Mouse (Mus musculus): ENCODE results near the gene Taldo1. TPM values are rescaled to one million over a fixed set of nuclear protein-coding genes. Genes with fewer than 3 reads are reported as not detected.
A peak's percentile ranks its signal among the peaks of the same experiment; 100 is the strongest.
"Not testable (repeated sequence)": the region's sequence is repeated elsewhere in the genome, so short reads cannot be mapped to it uniquely, and the experiment has no call there.

The Taldo1 gene
- polyA plus RNA-seq, 1 experiment from 2014 or later = 366 TPM

DNA sequence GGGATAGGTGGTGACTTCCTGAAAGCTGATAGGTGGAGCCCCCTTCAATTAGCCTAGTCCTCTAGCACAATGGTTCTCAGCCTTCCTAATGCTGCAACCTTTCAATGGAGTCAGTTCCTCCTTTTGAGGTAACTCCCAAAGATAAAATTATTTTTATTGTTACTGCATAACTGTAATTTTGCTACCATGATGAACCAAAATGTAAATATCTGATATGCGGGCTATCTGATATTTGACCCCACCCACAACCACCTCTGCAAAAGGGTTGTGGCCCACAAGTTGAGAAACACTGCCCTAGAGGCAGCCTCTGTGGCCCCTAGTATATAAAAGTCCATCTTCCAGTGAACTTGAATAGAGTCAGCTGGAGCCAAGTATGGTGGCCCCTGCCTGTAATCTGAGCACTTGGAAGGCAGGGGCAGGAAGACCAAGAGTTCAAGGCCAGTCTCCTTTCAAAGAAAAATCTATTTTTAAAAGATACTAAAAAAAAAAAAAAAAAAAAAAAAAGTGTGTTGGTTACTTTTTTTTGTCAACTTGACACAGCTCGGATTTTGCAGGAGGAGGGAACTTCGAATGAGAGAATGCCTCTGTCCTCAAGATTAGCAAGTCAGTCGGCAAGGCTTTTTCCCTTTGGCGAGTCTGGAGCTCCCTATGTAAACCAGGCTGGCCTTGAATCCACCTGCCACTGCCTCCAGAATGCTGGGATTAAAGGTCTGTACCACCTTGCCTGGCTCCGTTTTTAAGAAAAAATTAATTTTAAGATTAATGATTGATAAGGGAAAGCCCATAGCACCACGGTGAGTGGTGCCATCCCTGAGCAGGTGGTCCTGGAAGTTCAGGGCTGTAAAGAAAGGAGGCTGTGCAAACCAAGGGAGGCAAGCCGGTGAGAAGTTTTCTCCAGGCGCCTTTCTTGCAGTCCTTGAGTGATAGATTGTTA is 1.4 kb upstream of the Taldo1 start:
- ATAC-seq (ENCODE audit: low FRiP score, low read depth) = no peak
- H3K4me1 ChIP-seq = peaks cover 15% of the 10 kb centered on the region
- H3K4me3 ChIP-seq = no peak overlapping the region
- WGBS = 56% methylated on average over 9 of the region's 9 CpGs
- no peak overlapping the region for H3K9ac ChIP-seq
- H3K36me3 ChIP-seq = no peaks in the 10 kb centered on the region
- no peak overlapping the region for H3K4me2 ChIP-seq (replicated peaks)
- 0 out of 2 replicates have a peak, but pooled peaks cover 3% of the 10 kb centered on the region for H3K27me3 ChIP-seq (replicated peaks)
- no peak overlapping the region for H3K27ac ChIP-seq
- H3K9me3 ChIP-seq = no peaks in the 10 kb centered on the region

DNA sequence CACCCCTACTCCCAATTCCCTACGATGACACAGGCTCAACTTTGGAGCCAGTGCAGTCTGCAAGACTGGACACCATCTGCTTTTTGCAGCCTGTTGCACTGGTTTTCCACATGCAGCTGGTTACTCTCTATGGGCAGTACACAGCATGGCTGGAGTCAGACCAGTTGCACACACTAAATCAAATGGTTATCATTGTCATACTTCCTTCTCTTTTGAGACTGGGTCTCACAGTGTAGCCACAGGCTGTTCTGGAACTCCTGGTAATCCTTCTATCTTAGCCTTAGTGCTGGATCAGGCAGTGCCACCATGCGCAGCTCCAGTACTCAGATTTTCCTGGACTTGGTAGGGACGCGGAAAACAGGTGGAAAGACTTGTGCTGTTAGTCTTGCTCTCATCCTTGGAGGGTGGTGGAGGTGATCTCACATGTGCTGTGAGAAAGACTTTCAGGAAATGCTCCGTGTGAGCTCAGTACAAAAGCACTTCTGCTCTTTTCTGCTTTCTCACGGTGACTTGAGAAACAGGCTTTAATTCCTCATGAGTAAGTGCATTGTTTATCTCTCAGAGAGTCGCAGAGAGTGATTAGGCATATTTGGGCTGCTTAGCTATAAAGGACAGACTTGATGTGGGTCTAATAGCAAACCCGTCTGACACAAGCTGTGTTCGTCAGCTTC is 688 bp downstream of the Taldo1 start:
- no peak; the same call in 1 of the 2 replicates for ATAC-seq (ENCODE audit: low FRiP score, low read depth)
- Histone ChIP-seq H3K4me3 (peak overlapping the region; percentile 63), H3K4me2 (replicated peaks) (peak overlapping the region; percentile 76), H3K4me1 (peaks cover 15% of the 10 kb centered on the region), H3K9me3 (no peaks in the 10 kb centered on the region), H3K27ac (peak overlapping the region; percentile 27; the same call in 1 of the 2 replicates), H3K36me3 (peaks cover 11% of the 10 kb centered on the region; the same call in 1 of the 2 replicates), H3K9ac (peak overlapping the region; percentile 52), H3K27me3 (replicated peaks) (0 out of 2 replicates have a peak, but pooled peaks cover 3% of the 10 kb centered on the region)
- WGBS = 33% methylated on average over 9 of the region's 9 CpGs

DNA sequence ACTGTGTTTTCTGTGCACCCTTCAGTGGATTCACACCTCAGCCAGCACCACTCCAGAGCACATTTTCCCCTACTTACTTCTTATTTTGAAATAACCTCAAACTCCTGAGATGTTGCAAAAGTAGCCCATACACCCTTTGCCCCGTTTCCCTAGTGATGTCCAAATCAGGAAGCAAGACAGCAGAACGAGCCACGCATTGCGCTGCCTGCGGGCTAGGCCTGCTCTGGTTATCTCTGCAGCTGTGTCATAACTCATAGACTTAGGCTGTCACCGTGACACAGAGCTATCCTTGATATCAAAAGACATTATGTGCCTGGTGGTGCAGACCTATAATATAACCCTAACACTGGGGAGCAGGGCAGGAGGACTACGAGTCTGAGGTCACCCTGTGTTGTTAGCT is 2.2 kb downstream of the Taldo1 start:
- H3K36me3 ChIP-seq = peaks cover 23% of the 10 kb centered on the region
- no peak overlapping the region for H3K27ac ChIP-seq
- ATAC-seq (ENCODE audit: low FRiP score, low read depth) = no peak
- no peaks in the 10 kb centered on the region for H3K9me3 ChIP-seq
- H3K9ac ChIP-seq = no peak overlapping the region
- peaks cover 15% of the 10 kb centered on the region for H3K4me1 ChIP-seq
- WGBS = 91% methylated on average over 7 of the region's 7 CpGs
- no peak overlapping the region for H3K4me2 ChIP-seq (replicated peaks)
- 0 out of 2 replicates have a peak, but pooled peaks cover under 1% of the 10 kb centered on the region for H3K27me3 ChIP-seq (replicated peaks)
- H3K4me3 ChIP-seq = no peak overlapping the region

DNA sequence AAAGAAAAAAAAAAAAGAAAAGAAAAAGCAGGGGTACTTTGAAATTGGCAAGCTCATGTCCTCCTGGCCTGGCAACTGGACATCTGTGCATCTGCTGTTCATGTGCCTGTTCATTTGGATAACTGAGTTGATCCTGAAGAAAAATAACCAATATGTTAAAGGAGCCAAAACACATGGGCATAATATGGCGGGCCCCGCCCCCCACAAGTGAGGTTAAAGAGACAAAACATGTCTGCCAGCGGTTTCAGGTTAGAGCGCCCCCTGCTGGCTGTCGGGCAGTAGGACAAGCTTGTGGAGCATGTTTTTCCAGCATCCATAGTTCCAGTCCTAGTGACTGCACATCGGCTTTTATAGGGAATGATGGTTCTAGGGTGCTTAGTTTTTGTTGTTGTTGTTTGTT is 2.8 kb downstream of the Taldo1 start:
- H3K9me3 ChIP-seq = no peaks in the 10 kb centered on the region
- ATAC-seq (ENCODE audit: low FRiP score, low read depth) = no peak
- no peak overlapping the region for H3K27ac ChIP-seq
- peaks cover 29% of the 10 kb centered on the region for H3K36me3 ChIP-seq
- H3K4me3 ChIP-seq = no peak overlapping the region
- no peak overlapping the region for H3K9ac ChIP-seq
- peaks cover 15% of the 10 kb centered on the region for H3K4me1 ChIP-seq
- H3K27me3 ChIP-seq (replicated peaks) = no peaks in the 10 kb centered on the region
- no peak overlapping the region for H3K4me2 ChIP-seq (replicated peaks)
- 25% methylated on average over 6 of the region's 6 CpGs for WGBS

DNA sequence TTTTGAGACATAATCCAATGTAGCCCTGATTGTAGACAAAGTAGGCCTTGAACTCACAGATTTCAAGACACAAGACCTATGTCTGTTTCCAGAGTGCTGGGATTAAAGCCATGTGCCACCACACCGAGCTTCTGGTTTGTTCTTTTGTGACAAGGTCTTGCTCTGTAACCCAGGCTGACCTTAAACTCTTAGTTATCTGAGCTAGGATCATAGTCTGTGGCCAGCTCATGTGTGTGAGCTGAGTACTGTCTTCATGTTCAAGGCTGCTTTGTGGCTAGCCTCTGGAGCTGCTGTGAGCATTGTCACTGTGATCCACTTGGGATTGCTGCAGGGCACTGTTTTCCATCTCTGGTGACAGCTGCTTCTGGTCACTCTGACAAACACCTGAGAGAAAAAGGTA is 3.3 kb downstream of the Taldo1 start:
- Histone ChIP-seq H3K9ac (no peak overlapping the region), H3K9me3 (no peaks in the 10 kb centered on the region), H3K36me3 (peaks cover 34% of the 10 kb centered on the region), H3K4me1 (peaks cover 15% of the 10 kb centered on the region), H3K4me3 (no peak overlapping the region), H3K4me2 (replicated peaks) (no peak overlapping the region), H3K27me3 (replicated peaks) (no peaks in the 10 kb centered on the region), H3K27ac (no peak overlapping the region)
- no peak for ATAC-seq (ENCODE audit: low FRiP score, low read depth)
- WGBS = 90% methylated on average over 1 of the region's 1 CpGs

DNA sequence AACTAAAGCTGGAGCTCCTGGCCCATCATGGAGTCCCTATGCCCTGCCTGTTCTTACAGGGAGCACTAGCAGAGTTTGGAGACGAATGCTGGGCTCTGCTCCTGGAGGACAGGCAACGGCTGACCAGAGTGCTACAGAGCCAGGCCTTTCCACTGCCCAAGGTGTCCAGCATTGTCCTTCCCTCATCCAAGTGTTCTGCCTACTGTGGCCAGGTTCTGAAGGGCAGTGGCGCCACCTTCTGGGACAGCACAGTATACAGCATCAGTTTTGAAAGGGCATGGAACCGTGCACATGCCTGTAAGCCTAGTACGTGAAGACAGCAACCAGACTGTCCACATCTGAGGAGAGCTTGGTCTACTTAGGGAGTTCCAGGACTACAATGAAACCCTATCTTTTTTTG is 11.3 kb downstream of the Taldo1 start:
- Histone ChIP-seq H3K36me3 (peaks cover 55% of the 10 kb centered on the region), H3K27ac (no peak overlapping the region), H3K4me1 (no peaks in the 10 kb centered on the region), H3K9ac (no peak overlapping the region), H3K9me3 (no peaks in the 10 kb centered on the region), H3K4me2 (replicated peaks) (no peak overlapping the region), H3K27me3 (replicated peaks) (no peaks in the 10 kb centered on the region), H3K4me3 (no peak overlapping the region)
- ATAC-seq (ENCODE audit: low FRiP score, low read depth) = peak; percentile 50; the same call in 1 of the 2 replicates
- WGBS = 44% methylated on average over 5 of the region's 5 CpGs

DNA sequence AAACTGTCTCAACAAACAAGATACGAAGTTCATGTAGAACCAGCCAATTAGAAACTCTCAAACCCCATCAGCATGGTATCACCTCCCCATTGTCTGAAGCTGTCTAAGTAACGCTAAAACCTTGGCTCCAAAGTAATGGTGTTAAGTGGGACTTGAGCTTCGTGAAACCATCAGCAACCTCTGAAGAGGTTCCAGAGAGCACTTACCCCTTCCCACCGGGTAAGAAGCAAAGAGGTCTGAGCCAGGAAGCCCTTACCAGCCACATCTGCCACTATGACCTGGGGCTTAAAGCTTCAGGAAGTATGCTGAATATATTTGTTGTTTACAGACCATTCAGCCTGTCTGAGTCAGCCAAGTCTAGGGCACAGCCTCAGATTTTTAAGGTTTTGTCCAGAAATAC is 13.5 kb downstream of the Taldo1 start:
- Histone ChIP-seq H3K9me3 (no peaks in the 10 kb centered on the region), H3K4me3 (no peak overlapping the region), H3K4me2 (replicated peaks) (no peak overlapping the region), H3K27me3 (replicated peaks) (no peaks in the 10 kb centered on the region), H3K9ac (no peak overlapping the region), H3K36me3 (peaks cover 54% of the 10 kb centered on the region), H3K27ac (no peak overlapping the region), H3K4me1 (no peaks in the 10 kb centered on the region)
- WGBS = 87% methylated on average over 4 of the region's 4 CpGs
- ATAC-seq (ENCODE audit: low FRiP score, low read depth) = no peak

DNA sequence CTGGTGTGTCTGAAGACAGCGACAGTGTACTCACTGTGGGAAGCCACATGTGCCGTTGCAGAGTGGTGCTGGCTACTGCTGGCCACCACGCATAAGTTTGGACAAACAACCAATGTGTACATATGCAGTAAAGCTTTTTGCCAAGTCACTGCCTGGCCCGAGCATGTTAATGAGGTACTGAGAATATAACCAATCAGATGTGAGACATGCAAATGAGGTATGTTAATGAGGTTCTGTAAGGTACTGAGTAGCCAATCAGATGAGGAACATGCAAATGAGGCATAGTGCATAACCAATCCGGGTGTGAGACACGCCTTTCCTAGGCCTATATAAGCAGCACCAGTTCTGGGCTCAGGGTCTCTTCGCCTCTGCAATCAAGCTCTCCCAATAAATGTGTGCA is 15.7 kb downstream of the Taldo1 start:
- not testable (repeated sequence) for H3K27ac ChIP-seq; H3K4me3 ChIP-seq; H3K9ac ChIP-seq; ATAC-seq (ENCODE audit: low FRiP score, low read depth); H3K4me1 ChIP-seq; H3K27me3 ChIP-seq (replicated peaks); H3K4me2 ChIP-seq (replicated peaks); H3K9me3 ChIP-seq
- 91% methylated on average over 7 of the region's 7 CpGs for WGBS
- H3K36me3 ChIP-seq = peaks cover 40% of the 10 kb centered on the region

DNA sequence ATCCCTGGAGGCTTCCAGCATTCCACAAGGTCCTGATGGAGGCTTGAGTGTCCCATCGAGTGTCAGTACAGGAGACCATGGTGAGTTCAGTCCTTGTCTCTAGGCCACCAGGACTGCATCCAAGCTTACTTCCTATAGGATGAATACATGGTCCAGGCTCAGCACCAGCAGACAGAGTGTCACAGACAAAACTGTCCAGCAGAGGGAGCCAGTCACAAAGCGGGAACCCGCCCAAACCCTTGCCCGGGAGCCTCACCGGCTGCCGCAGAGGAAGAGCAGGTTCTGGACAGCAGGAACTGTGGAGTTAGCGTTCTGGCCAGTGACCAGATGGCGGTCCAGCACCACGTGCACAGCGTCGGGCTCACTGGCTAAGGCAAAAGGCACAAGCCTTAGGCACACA is 16.8 kb downstream of the Taldo1 start:
- no peak overlapping the region for H3K4me3 ChIP-seq
- H3K9ac ChIP-seq = no peak overlapping the region
- H3K4me2 ChIP-seq (replicated peaks) = no peak overlapping the region
- no peaks in the 10 kb centered on the region for H3K9me3 ChIP-seq
- ATAC-seq (ENCODE audit: low FRiP score, low read depth) = peak; percentile 41; the same call in 1 of the 2 replicates
- 16% methylated on average over 11 of the region's 11 CpGs for WGBS
- no peak overlapping the region for H3K27ac ChIP-seq
- H3K36me3 ChIP-seq = peaks cover 30% of the 10 kb centered on the region
- H3K4me1 ChIP-seq = peaks cover 7% of the 10 kb centered on the region
- no peaks in the 10 kb centered on the region for H3K27me3 ChIP-seq (replicated peaks)

DNA sequence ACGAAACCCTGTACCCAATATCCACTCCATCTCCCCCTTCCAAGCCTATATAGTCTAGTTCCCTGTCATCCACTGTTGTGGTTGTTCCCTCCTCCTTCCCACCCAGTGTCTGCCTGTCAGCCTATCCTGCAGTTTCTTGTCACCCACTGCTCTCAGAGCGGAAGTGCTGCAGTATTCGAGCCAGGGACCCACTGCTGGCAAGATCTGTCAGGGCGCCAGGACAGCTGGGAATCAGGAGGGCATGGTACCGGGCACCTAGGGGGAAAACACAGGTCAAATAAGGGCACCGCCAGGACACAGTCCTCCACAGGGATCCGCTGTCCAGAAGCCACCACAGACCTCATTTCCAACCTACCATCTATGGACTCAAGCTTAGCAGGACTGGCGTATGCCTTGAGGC is 18.6 kb downstream of the Taldo1 start:
- Histone ChIP-seq H3K27ac (no peak overlapping the region), H3K4me2 (replicated peaks) (no peak overlapping the region), H3K9me3 (no peaks in the 10 kb centered on the region), H3K4me3 (no peak overlapping the region), H3K4me1 (peaks cover 13% of the 10 kb centered on the region), H3K36me3 (peaks cover 30% of the 10 kb centered on the region), H3K27me3 (replicated peaks) (no peaks in the 10 kb centered on the region), H3K9ac (no peak overlapping the region)
- WGBS = 91% methylated on average over 8 of the region's 8 CpGs
- ATAC-seq (ENCODE audit: low FRiP score, low read depth) = no peak

DNA sequence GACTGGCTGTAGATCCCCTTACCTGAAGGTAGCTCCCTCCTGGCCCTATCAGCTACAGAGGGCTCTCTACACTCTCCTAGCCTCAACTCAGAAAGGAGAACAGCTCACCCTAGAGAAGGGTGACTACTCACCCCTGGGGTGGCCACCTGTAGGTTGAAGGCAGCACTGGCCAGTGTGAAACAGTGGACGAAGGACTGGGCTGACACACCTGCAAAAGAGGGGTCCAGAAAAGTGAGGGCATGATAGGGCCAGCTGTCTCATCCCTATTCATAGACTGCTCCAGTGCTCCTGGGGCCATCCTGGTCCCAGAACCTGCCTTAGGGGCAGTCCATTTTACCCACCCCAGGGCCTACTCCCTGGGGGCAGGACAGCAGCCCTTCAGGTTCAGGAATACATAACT is 19.7 kb downstream of the Taldo1 start:
- Histone ChIP-seq H3K27ac (no peak overlapping the region), H3K27me3 (replicated peaks) (no peaks in the 10 kb centered on the region), H3K4me1 (peaks cover 13% of the 10 kb centered on the region), H3K36me3 (peaks cover 30% of the 10 kb centered on the region), H3K4me3 (no peak overlapping the region), H3K9ac (peak overlapping the region; percentile 22), H3K4me2 (replicated peaks) (no peak overlapping the region; the same call in 1 of the 2 replicates), H3K9me3 (no peaks in the 10 kb centered on the region)
- WGBS = 90% methylated on average over 1 of the region's 1 CpGs
- no peak for ATAC-seq (ENCODE audit: low FRiP score, low read depth)

DNA sequence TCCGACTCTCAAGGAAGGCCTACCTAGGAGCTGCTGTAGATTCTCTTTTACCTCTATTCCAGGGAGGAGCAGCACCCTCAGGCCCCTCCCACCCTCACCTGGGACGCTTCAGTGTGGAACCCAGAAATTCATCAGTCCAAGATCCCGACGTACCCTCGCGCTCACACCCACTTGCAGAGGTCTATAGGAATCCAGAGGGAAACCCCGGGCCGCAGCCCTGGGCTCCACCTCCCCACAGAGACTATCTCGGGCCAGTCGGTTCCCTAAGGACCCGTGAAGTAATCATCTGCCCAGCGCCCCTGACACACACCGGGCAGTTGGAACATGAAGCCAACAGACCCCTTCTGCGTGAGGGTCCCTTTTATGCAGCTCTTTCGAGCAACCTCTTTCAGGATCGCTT is 21.3 kb downstream of the Taldo1 start:
- H3K4me3 ChIP-seq = peak overlapping the region; percentile 65
- peak overlapping the region; percentile 86 for H3K4me2 ChIP-seq (replicated peaks)
- whole genome bisulfite sequencing = 4% methylated on average over 16 of the region's 16 CpGs
- no peaks in the 10 kb centered on the region for H3K27me3 ChIP-seq (replicated peaks)
- H3K9ac ChIP-seq = peak overlapping the region; percentile 84
- H3K27ac ChIP-seq = peak overlapping the region; percentile 75
- peaks cover 27% of the 10 kb centered on the region for H3K36me3 ChIP-seq
- peak; percentile 29 for ATAC-seq (ENCODE audit: low FRiP score, low read depth)
- H3K9me3 ChIP-seq = no peaks in the 10 kb centered on the region
- peaks cover 13% of the 10 kb centered on the region for H3K4me1 ChIP-seq

Data from neural tube, embryonic 12.5 days (tissue).